Mouse (Mus musculus) heart, adult 2 months (tissue): ENCODE data around the gene Tmem259. TPM values are rescaled to one million over a fixed set of nuclear protein-coding genes. Genes with fewer than 3 reads are reported as not detected.

Experiments
- DNase-seq, 2 experiments: peaks; one replicate each; pipeline ENCODE4 v3.0.0; 2021
- H3K27ac ChIP-seq: fragments of 200-600 bp; 2 replicates; pipeline ENCODE4 v1.8.1; 2022
- H3K27me3 ChIP-seq: fragments of 200-500 bp; 2 replicates; pipeline ENCODE4 v1.6.1; 2012; ENCODE audit warnings: mild to moderate bottlenecking, low read length, inconsistent platforms, mixed read lengths; ENCODE audit not compliant: control insufficient read depth, insufficient read depth
- H3K36me3 ChIP-seq: fragments of 200-500 bp; 2 replicates; pipeline ENCODE4 v1.6.1; 2012; ENCODE audit warnings: low read length, inconsistent platforms; ENCODE audit not compliant: control insufficient read depth, insufficient read depth
- H3K4me1 ChIP-seq: fragments of 200-500 bp; 2 replicates; pipeline ENCODE4 v1.6.1; 2011; ENCODE audit warnings: low read length; ENCODE audit not compliant: control insufficient read depth, insufficient read depth
- H3K4me3 ChIP-seq: fragments of 200-600 bp; 2 replicates; pipeline ENCODE4 v1.8.1; 2022
- H3K79me2 ChIP-seq: fragments of 200-500 bp; replicated peaks from 2 replicates; pipeline ENCODE4 v1.6.1; 2012; ENCODE audit warnings: mild to moderate bottlenecking, inconsistent platforms, low read length, moderate library complexity, mixed read lengths; ENCODE audit not compliant: control insufficient read depth, insufficient read depth
- H3K9ac ChIP-seq: fragments of 200-500 bp; 2 replicates; pipeline ENCODE4 v1.6.1; 2012; ENCODE audit warnings: low read depth, mild to moderate bottlenecking, control low read depth, inconsistent platforms, low read length, mixed read lengths
- CTCF ChIP-seq: fragments of 200-600 bp; IDR thresholded peaks from 2 replicates; pipeline ENCODE4 v1.8.1; 2022; ENCODE audit warnings: antibody characterized with exemption, mild to moderate bottlenecking, moderate library complexity
- EP300 ChIP-seq: fragments of 200-500 bp; IDR thresholded peaks from 2 replicates; pipeline ENCODE4 v1.6.1; 2011; ENCODE audit warnings: low read depth, low read length, control low read depth; ENCODE audit not compliant: insufficient read depth
- POLR2A ChIP-seq: fragments of 200-500 bp; IDR thresholded peaks from 2 replicates; pipeline ENCODE4 v1.6.1; 2011; ENCODE audit warnings: mild to moderate bottlenecking, low read depth, low read length, control low read depth; ENCODE audit not compliant: insufficient read depth
- WGBS: fragments of 180-500 bp; shearing (Covaris S2); methylation state at CpG from one replicate; pipeline ENCODE4 v1.1.7; 2018; 5-methylcytosine and 5-hydroxymethylcytosine counted together
- intact Hi-C: fragments of 180-260 bp; cut with DNase I; formaldehyde crosslinking; loops from one replicate; pipeline ENCODE4 v1.15.1; 2025
- polyA plus RNA-seq: library from polyadenylated mRNA; depleted of rRNA; stranded (reverse); fragments of >200 nt; gene quantifications from 2 replicates; pipeline ENCODE4 v1.2.3, GENCODE M21; 2012
- total RNA-seq, 2 experiments: library from RNA; stranded (reverse); gene quantifications; 2 replicates each; pipeline ENCODE4 v1.2.3; 2021

The Tmem259 gene
- total and polyA plus RNA-seq, 3 experiments = 109 to 220 (median 124) TPM

GRCm38 (mm10) chr10:79945507-79946234 is 38.5 kb downstream of the Tmem259 start:
- no peaks in the 10 kb centered on the region for H3K4me1 ChIP-seq
- intact Hi-C loops = no loop called here
- no peaks in the 10 kb centered on the region for H3K27me3 ChIP-seq
- no peak overlapping the region for H3K4me3 ChIP-seq
- H3K36me3 ChIP-seq = no peaks in the 10 kb centered on the region
- TF ChIP-seq EP300 = no peak
- no peak for TF ChIP-seq POLR2A
- TF ChIP-seq CTCF = no peak
- H3K79me2 ChIP-seq = no peaks in the 10 kb centered on the region
- H3K9ac ChIP-seq = no peak overlapping the region
- DNase-seq = no peak
- no peak overlapping the region for H3K27ac ChIP-seq
- 80% methylated on average over 16 of the region's 16 CpGs for WGBS

GRCm38 (mm10) chr10:79943471-79943901 is 40.6 kb downstream of the Tmem259 start:
- H3K4me1 ChIP-seq = no peaks in the 10 kb centered on the region

DNA sequence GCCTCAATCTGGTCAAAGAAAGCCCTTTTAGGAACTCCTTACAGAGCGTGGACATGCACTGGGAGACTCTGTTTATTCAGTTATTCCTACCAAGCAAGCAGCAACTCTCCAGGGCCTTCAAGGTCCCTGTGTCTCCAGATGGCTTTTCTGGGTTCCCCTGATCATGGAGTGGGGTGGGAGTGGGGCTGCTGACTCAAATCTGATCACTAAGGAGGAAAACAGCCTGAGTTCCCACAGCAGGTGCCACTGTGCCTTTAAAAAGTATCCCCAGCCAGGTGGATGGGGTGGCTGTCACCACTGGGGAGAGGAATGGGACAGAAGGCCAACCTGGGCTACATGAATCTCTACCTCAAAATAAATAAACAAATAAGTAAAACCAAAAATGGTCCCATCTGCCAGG is 41.1 kb downstream of the Tmem259 start:
- no peaks in the 10 kb centered on the region for H3K4me1 ChIP-seq
- H3K27ac ChIP-seq = no peak overlapping the region
- DNase-seq = no peak
- H3K27me3 ChIP-seq = no peaks in the 10 kb centered on the region
- no peaks in the 10 kb centered on the region for H3K36me3 ChIP-seq
- no peak overlapping the region for H3K9ac ChIP-seq
- intact Hi-C loops = no loop called here
- H3K79me2 ChIP-seq = no peaks in the 10 kb centered on the region
- WGBS = 88% methylated on average over 1 of the region's 1 CpGs
- TF ChIP-seq POLR2A (no peak), EP300 (no peak), CTCF (no peak)
- H3K4me3 ChIP-seq = no peak overlapping the region

More at GRCm38 (mm10) chr10:79943471-79943901, 40.6 kb downstream of the Tmem259 start:
- Histone ChIP-seq H3K4me3 (no peak overlapping the region), H3K79me2 (no peaks in the 10 kb centered on the region), H3K9ac (no peak overlapping the region), H3K36me3 (no peaks in the 10 kb centered on the region), H3K27ac (no peak overlapping the region), H3K27me3 (no peaks in the 10 kb centered on the region)
- WGBS = 89% methylated on average over 9 of the region's 9 CpGs
- intact Hi-C loops = no loop called here
- DNase-seq = no peak
- TF ChIP-seq CTCF (no peak), EP300 (no peak), POLR2A (no peak)

- H3K27me3 ChIP-seq = no peaks in the 10 kb centered on the region
- 36% methylated on average over 7 of the region's 7 CpGs for WGBS
- DNase-seq = peak in 1 of 2 experiments; percentile 77
- intact Hi-C loops = no loop called here
- H3K9ac ChIP-seq = no peak overlapping the region
- H3K79me2 ChIP-seq = no peaks in the 10 kb centered on the region
- peaks cover 7% of the 10 kb centered on the region for H3K4me1 ChIP-seq
- no peak overlapping the region for H3K4me3 ChIP-seq
- TF ChIP-seq CTCF (no peak), EP300 (0 out of 2 replicates have a peak, but pooled peaks have one; percentile 45), POLR2A (no peak)
- no peaks in the 10 kb centered on the region for H3K36me3 ChIP-seq
- H3K27ac ChIP-seq = no peak overlapping the region
Measured at GRCm38 (mm10) chr10:79940749-79941148, 43.4 kb downstream of the Tmem259 start.

- DNase-seq = no peak
- intact Hi-C loops = no loop called here
- no peak overlapping the region for H3K4me3 ChIP-seq
- H3K27me3 ChIP-seq = no peaks in the 10 kb centered on the region
- peaks cover 24% of the 10 kb centered on the region for H3K4me1 ChIP-seq
- H3K36me3 ChIP-seq = no peaks in the 10 kb centered on the region
- H3K79me2 ChIP-seq = no peaks in the 10 kb centered on the region
- 85% methylated on average over 11 of the region's 11 CpGs for WGBS
- TF ChIP-seq EP300 (no peak), CTCF (no peak), POLR2A (no peak)
- no peak overlapping the region for H3K27ac ChIP-seq
- no peak overlapping the region for H3K9ac ChIP-seq
Measured at GRCm38 (mm10) chr10:79937775-79938526, 46.2 kb downstream of the Tmem259 start.

DNA sequence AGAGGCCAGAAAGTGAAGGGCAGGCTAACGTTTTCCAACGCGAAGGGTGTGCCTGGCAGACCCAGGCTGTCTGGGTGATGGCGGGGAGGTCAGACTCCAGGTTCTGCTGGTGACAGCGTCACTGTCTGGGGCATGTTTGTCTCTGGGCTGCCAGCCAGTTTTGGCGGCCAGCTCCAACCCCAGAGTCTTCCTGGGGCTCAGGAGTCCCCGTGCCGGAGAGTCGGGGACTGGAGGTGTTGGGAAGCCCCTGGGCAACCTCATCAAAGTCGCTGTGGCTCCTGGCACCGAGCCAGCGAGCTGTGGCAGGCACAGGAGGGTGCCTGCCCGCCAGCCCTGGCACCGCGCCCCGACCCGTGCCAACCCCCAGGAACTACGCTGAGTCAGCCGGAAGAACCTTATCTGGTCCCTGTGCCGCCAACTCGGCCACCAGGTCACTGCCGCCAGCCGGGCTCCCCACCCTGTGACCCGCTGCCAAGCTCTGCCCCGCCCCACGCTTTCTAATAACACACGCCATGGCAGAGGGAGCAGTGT is 47.2 kb downstream of the Tmem259 start:
- no peaks in the 10 kb centered on the region for H3K79me2 ChIP-seq
- H3K36me3 ChIP-seq = no peaks in the 10 kb centered on the region
- peak overlapping the region; percentile 23; the same call in 1 of the 2 replicates for H3K4me3 ChIP-seq
- TF ChIP-seq POLR2A (no peak), EP300 (0 out of 2 replicates have a peak, but pooled peaks have one; percentile 10)
- DNase-seq = peak; percentile 82 to 90
- peaks cover 31% of the 10 kb centered on the region for H3K4me1 ChIP-seq
- 9% methylated on average over 27 of the region's 27 CpGs for WGBS
- intact Hi-C loops = no loop called here
- H3K27me3 ChIP-seq = no peaks in the 10 kb centered on the region
- H3K27ac ChIP-seq = peak overlapping the region; percentile 43
- no peak overlapping the region for H3K9ac ChIP-seq
